Mouse (Mus musculus): ENCODE data around the gene Ttc14.

Gene Ttc14

DNA sequence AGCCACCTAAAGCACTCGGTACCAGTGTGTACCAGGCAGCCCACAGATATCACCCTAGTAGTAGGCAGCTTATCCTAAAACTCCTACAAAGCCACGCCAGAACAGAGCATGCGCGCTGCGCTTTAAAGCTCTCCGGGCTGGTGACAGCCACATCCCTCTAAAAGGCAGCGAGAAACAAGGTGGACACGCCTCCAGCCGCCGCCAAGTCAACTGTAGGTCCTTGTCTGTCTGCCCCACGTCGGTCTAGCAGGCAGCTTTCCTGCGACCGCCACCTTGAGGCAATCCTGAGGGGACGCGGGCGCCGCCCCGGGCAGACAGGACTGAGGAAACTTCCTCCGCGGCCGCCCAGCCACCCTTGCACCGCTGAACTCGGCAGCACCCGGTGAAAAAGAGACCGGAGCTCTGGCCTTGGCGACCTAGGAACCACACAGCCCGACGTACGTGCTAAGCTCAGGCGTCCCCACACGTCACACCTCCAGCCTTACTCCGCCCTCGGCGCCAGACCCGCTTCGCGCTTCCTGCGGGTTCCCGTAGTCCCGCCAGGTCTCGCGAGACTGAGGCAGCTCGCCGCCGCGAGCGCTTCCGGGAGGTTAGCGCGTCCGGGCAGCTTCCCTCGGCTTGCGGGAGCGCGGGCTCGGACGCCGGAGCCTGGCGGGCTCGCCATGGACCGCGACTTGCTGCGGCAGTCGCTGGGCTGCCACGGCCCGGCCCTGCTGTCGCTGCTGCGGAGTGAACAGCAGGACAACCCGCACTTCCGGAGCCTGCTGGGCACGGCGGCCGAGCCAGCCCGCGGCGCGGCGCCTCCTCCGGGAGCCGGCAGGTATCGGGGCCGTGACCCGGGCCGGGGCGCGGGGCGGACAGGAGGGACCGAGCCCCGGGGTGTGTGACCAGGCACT is at the start of gene Ttc14:
Gene Ttc14, plus strand, starts transcription at position 216 of the 896 bp plus-strand sequence.
- peak; percentile 98 for DNase-seq

DNA sequence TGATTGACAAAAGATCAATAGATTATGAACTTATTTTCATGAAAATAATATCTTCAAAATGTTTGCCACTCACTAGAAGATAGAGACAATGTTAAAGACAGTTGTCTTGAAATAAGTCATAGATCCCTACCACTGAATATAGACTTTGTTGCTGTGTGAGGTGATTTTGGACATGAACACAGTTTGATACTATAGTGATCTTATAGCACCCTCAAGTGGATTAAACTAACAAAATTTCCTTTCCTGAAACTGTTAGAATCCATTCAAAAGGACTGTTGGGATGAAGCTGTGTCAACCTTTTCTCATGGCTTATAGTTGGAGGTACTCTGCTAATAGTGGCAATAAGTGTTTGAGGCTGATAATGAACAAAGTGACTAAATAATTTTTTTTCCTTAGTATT is 8.7 kb upstream of the Ttc14 start:
- DNase-seq, result peak; percentile 18

DNA sequence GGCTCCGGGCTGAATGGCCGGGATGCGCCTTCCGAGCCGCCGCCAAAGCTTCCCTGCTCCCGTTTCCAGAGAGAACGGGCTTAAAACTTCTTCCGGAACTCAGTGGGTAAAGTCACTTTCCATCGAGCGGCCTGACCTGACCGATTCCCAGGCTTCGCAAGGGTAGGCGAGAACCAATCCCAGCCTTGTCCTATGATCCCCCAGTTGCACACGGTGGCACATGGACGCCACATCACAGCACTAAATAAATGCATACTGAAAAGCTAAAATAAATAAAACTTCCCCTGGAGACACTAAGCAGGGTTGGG is 835 bp downstream of the Ttc14 start:
- no peak for DNase-seq

DNA sequence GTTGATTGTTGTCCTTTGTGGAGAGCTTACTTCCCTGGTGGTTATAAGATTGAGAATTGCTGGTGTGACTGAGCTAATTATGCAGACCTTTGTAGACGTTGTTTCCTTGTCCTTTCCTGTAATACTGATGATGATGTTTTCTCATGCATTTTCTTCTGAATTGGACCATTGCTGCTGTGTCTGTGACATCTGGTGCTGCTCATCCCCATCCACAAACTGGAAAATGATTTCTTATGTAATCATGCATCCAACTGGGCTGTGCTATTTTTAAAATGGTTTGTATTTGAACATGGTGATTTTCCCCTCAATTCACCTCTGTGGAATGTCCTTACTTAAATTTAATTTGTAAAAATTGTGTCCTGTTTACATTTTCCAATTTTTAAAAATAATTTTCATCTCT is 7.5 kb downstream of the Ttc14 start:
- no peak for DNase-seq

DNA sequence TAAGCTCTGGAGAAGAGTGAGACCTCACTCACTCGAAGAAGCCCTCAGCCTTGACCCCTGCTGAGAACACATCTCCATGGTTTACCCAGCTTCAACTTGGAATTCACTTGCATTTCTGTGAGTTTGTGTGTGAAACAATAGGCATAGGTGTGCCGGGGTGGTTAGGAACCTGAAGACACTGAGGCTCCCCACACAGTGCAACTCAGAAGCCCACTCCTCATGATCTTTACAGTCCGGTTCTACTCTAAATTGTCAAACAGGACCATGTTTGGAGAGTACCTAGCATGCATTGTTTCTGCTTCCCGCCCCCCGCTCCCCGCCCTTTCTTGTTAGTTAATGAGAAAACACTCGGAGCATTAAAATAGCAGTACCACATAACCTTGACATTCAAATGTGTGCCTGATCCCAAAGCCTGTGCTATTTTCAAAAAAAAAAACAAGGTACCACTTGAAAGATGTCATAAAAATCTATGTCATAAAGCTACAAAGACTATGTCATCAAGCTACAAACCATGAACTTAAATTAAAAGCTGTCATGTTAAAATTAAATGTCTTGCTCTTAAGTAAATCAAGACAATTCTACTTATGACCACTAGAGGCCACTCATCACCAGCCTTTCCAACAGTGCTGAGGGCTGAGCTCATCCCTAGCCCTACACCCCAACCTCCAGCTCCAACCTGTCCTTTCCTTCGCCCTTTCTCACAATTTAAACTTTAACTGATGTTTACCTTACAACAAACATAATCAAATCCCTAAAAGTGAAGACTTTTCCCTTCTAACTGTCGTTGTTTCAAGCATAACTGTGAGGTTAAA is 24.7 kb downstream of the Ttc14 start:
- peak; percentile 74 for DNase-seq

DNA sequence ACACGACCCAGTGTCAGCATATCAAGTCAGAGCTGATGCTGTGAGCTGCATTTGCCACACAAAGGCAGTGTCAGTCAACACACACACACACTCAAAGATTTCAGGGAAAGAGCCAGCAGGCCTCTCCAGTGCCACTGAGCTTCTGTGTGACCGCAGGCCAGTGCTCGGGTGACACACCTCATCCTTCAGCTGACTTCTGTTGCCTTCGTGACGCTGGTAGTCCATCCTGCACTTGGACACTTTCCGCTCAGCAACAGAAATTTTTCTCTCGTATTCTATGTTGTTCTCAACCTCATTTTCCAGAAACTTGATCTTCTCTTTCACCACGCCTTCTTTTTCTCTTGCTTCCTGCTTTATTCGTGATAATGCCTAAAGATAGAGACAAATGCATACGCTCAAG is 32.7 kb downstream of the Ttc14 start:
- no peak for DNase-seq

DNA sequence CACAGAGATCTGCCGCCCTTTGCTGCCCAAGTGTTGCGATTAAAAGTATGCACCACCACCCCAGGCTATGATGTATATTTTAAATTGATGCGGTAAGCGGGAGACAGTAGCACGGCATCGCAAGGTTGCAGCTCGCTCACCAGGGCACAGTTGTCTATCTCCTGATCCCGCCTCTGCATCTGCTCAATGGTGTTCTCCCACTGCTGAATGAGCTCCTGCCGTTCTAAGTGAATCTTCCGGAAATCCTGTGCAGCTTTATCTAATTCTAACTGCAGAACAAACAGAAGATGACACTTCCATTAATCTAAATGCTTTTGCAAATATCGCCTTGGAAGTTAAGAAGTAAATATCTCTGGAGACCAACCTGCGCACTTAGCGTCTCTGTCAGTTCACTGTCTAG is 36.9 kb downstream of the Ttc14 start:
- DNase-seq, result no peak

DNA sequence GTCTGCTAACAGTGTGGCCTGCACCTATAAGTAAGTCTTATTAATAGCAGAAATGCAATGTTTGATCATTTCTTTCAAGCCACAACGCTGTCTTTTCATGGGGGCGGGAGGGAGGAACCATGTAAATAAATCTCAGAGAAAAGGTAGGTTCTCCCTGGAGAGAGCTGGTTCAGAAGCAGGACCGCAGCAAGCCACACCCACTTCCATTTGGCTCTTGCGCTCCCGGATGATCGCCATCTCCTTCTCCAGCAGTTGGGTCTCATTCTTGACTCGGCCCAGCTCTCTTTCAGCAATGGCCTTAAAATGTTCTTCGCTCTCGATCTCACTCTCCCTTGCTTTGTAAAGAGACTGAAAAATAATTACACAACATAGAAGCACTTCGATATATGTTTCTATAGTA is 39.2 kb downstream of the Ttc14 start:
- no peak for DNase-seq

DNA sequence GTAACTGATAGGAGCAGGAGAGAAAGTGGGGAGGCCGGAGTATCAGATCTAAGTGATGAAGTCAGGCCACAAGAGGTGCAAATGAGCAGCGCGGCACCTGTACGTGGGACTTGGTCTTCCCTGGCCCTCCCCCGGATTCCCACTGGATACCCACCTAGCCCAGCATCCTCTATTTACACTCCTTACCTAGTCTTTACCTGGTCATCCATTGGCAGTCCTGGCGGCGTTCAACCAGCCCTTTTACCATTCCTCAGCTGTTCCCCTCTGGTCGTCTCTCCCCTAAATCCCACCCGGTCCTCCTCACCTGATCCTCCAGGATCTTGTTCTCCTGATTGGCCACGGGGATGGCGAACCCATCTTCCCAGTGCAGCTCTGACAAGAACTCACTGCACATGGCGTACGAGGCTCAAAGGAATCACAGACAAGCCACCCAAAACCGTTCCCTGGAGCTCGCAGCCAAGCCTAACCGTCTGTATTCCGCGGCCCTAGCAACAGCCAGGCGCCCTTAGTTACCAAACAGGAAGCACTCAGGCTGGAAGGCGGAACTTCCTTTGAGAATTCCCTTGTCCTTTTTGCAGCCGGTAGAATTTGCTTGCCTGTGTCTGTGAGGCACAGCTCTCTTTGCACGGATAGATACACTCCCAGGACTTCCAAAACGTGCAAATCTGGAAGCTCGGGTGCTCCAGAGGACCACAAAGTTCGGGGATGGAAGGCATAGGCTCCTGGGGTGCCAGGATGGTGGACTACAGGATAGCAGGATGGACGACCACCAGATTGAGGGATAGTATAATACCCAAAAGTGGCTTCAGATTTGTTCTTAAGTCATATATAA is 44.4 kb downstream of the Ttc14 start, which contains the start of gene Ccdc39:
Gene Ccdc39, minus strand, starts transcription at position 510 of the 832 bp plus-strand sequence.
- DNase-seq, result peak; percentile 92

DNA sequence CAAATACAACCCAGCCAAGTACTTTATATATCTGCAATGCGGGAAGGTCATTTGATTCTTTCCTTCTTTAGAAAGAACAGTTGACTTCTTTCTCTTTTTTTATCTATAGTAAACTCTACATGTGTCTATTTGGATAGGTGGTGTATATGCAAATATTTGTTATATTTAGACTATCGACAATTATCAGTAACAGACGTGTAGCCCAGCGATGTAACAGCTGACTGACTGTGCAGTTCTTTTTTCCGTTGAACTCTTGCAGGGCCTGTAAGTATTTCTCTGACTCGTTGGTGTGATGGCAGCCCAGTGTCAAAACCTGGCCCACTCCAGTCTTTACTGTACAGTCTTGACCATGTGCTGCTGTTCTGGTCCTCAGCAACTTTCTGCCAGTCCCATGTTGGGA is 47.0 kb downstream of the Ttc14 start:
- no peak for DNase-seq

DNA sequence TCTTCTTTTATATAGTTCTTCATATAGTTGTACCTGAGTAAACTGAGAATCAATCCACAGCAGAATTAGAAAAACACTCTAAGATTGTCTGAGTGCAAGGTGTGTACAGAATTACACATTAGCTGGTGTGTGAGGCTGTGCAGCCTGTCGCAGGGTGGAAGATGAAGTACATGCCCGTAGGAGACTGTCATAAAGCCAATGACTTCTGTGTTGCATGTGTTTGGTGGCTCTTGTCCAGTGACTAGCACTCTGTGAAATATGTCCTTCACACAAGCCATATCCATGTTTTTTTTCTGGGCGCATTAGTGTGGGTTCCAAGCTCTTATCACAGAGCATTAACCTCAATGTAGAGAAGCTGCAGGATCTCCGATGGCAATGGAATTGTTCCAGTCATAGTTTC is 51.2 kb downstream of the Ttc14 start:
- DNase-seq, result no peak

DNA sequence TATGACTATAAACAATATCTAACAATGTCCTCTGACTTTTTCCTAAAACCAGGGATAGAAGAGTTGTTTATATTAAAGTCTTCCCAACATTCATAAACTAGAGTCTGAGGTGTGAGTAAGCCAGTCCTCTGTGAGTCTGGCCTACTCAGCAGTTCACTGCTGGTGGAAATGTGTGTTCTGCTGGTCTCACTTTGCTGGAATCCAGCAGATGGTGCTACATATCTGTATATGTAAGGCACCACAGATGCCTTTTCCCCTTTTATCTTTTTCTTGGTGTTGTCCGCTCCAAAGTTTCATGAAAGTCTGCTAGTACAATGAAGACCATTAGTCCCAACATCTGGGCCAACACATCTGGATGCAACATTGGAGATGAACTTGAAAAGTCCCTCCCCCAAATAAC is 53.4 kb downstream of the Ttc14 start:
- DNase-seq, result no peak

DNA sequence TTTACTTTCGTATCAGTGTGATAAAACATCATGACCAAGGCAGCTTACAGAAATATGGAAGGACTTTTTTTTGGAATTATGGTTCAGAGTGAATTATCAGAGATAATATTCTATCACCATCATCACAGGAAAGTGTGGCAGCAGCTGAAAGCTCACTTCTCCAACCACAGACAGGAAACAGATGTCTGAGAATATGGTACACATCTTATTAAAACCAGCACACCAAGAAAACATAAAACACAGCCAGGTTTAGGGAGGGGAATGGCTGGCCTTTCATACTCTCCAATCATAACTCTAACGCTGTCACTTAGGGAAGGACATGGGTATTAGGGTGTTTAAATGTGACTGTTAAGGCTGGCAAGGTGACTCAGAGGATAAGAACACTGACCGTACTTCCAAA is 59.3 kb downstream of the Ttc14 start:
- DNase-seq, result no peak

DNA sequence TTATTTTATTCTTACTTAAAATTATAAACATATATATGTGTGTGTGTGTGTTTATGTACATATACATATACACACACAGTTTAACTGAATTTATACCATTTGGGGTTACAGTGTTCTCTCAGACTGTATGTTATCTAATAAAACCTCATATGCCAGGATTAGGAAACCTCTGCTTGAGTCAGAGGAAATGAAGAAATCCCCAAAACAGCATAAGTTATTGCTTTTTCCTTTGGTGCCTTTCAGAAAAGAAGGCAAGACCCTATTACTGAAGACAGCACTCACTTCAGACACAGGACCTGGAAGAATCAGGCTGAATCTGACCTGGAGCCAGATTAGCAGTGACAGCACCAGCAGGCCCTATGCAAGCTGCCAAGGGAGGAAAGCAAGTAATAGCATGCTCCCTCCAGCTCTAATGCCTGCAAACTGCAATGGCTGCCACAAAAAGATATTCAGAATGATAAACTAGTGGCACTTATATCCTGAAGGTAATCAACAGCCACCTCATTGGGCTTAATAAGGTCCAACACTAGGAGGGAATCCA is 64.4 kb downstream of the Ttc14 start:
- no peak for DNase-seq

Measured in retina, postnatal 1 day (tissue).